Mouse (Mus musculus): Measurements from ENCODE around the gene Anxa7. TPM values are rescaled to one million over a fixed set of nuclear protein-coding genes. Genes with fewer than 3 reads are reported as not detected.

The Anxa7 gene
- total RNA-seq, 2 experiments from 2014 or later = 101 to 116 TPM

- DNase-seq (ENCODE audit: low spot score in 2 of 2) = no peak
Measured at GRCm38 (mm10) chr14:20442252-20442651, 37.7 kb downstream of the Anxa7 start.

GRCm38 (mm10) chr14:20436976-20437375 lies 43.0 kb downstream of the Anxa7 start:
- no peak for DNase-seq (ENCODE audit: low spot score in 2 of 2)

- DNase-seq (ENCODE audit: low spot score in 2 of 2) = no peak
Measured at GRCm38 (mm10) chr14:20432420-20432819, 47.5 kb downstream of the Anxa7 start.

- DNase-seq (ENCODE audit: low spot score in 2 of 2) = no peak
Measured at GRCm38 (mm10) chr14:20431726-20432125, 48.2 kb downstream of the Anxa7 start.

GRCm38 (mm10) chr14:20429833-20430232 lies 50.1 kb downstream of the Anxa7 start:
- no peak for DNase-seq (ENCODE audit: low spot score in 2 of 2)

- DNase-seq (ENCODE audit: low spot score in 2 of 2) = no peak
Measured at GRCm38 (mm10) chr14:20428593-20428992, 51.3 kb downstream of the Anxa7 start.

- DNase-seq (ENCODE audit: low spot score in 2 of 2) = no peak
Measured at GRCm38 (mm10) chr14:20423046-20423445, 56.9 kb downstream of the Anxa7 start.

GRCm38 (mm10) chr14:20422257-20422656 lies 57.7 kb downstream of the Anxa7 start:
- no peak for DNase-seq (ENCODE audit: low spot score in 2 of 2)

Other genes starting within 250 kb of the Anxa7 start
- not detected for gene Kcnk16, start 210.9 kb downstream of the Anxa7 start, total RNA-seq (2021)
- gene Nudt13, start 185.4 kb downstream of the Anxa7 start, total RNA-seq (2021) = 10 to 100 TPM; 43.3 to 70.4 TPM
- gene Ecd, start 132.0 kb downstream of the Anxa7 start, total RNA-seq (2021) = 10 to 100 TPM; 32.9 to 42.8 TPM
- gene Fam149b, start 132.0 kb downstream of the Anxa7 start, total RNA-seq (2021) = 10 to 100 TPM; 37.1 to 43.7 TPM
- 10 to 100 TPM; 28.3 to 33.5 TPM for gene Dnajc9, start 91.2 kb downstream of the Anxa7 start, total RNA-seq (2021)
- 10 to 100 TPM; 61.3 to 67.1 TPM for gene Mrps16, start 86.5 kb downstream of the Anxa7 start, total RNA-seq (2021)
- gene Cfap70, start 27.9 kb downstream of the Anxa7 start, total RNA-seq (2021) = 1 to 10 TPM in 1 of 2 experiments, under 1 TPM in 1; 0.96 to 1.1 TPM
- gene Mss51, start 16.8 kb upstream of the Anxa7 start, total RNA-seq (2021) = under 1 TPM; 0.60 to 0.70 TPM
- 10 to 100 TPM; 60.5 to 61.1 TPM for gene Ppp3cb, start 66.4 kb upstream of the Anxa7 start, total RNA-seq (2021)
- gene Usp54, start 160.9 kb upstream of the Anxa7 start, total RNA-seq (2021) = 10 to 100 TPM; 11.2 to 14.5 TPM
- gene Myoz1, start 176.4 kb upstream of the Anxa7 start, total RNA-seq (2021) = 1 to 10 TPM in 1 of 2 experiments, not detected in 1; 1.8 TPM
- gene Synpo2l, start 188.2 kb upstream of the Anxa7 start, total RNA-seq (2021) = under 1 TPM; 0.20 to 0.67 TPM
- gene Sec24c, start 194.2 kb upstream of the Anxa7 start, total RNA-seq (2021) = 100 to 1,000 TPM; 120 to 132 TPM
- 10 to 100 TPM; 12.2 to 16.8 TPM for gene Fut11, start 214.8 kb upstream of the Anxa7 start, total RNA-seq (2021)
- 10 to 100 TPM; 80.8 to 90.3 TPM for gene Chchd1, start 222.9 kb upstream of the Anxa7 start, total RNA-seq (2021)
- gene Zswim8, start 227.4 kb upstream of the Anxa7 start, total RNA-seq (2021) = 100 to 1,000 TPM; 129 to 136 TPM